Comparison of ENCODE assay signal across 20 mouse cellular contexts in genomic region chr14:11244546-11244945, GRCm38 (mm10).
"Had no signal": no experiment of that assay in that cellular context is flagged by ENCODE, and none has a peak within 500 bp of the region (broad histone marks: within the 10 kb centered on the region; RNA-seq: fewer than 3 reads in every experiment).

No protein-coding gene starts in this region.

- H3K9me3 ChIP-seq: limb, embryonic 10.5 days; limb, embryonic 13.5 days; liver, embryonic 12.5 days; liver, embryonic 15.5 days; lung, embryonic 15.5 days; midbrain, embryonic 10.5 days had no signal

- H3K4me2 ChIP-seq: limb, embryonic 13.5 days; liver, embryonic 12.5 days; liver, embryonic 15.5 days; lung, embryonic 15.5 days had no signal

- H3K27me3 ChIP-seq: limb, embryonic 13.5 days; liver, embryonic 12.5 days; liver, embryonic 15.5 days; lung, embryonic 15.5 days; megakaryocyte, embryonic 14.5 days had no signal

- H3K4me3 ChIP-seq: layer of hippocampus, adult 2 months; limb, embryonic 10.5 days; limb, embryonic 13.5 days; liver, embryonic 12.5 days; liver, embryonic 15.5 days; lung, embryonic 15.5 days; megakaryocyte, embryonic 14.5 days; midbrain, embryonic 10.5 days had no signal

- H3K36me3 ChIP-seq: limb, embryonic 10.5 days; limb, embryonic 13.5 days; liver, embryonic 12.5 days; liver, embryonic 15.5 days; lung, embryonic 15.5 days; midbrain, embryonic 10.5 days had no signal

- DNase-seq: kidney, adult 9 months; kidney, postnatal 25 days; liver; lung, adult 18-20 months; lung, postnatal 10 days; lung, postnatal 36 days; midbrain, embryonic 14.5 days; right cerebral cortex, adult 18-20 months; right cerebral cortex, postnatal 14 days; right cerebral cortex, postnatal 4 days; thymus, postnatal 25 days had no signal

- H3K27ac ChIP-seq: layer of hippocampus, adult 2 months; limb, embryonic 10.5 days; limb, embryonic 13.5 days; liver, embryonic 12.5 days; liver, embryonic 15.5 days; lung, embryonic 15.5 days; midbrain, embryonic 10.5 days; stomach, postnatal 0 days had no signal

- H3K4me1 ChIP-seq: limb, embryonic 10.5 days; limb, embryonic 13.5 days; liver, embryonic 12.5 days; liver, embryonic 15.5 days; lung, embryonic 15.5 days; megakaryocyte, embryonic 14.5 days; midbrain, embryonic 10.5 days had no signal

- ATAC-seq: liver, embryonic 12.5 days had no signal

- H3K9ac ChIP-seq: limb, embryonic 13.5 days; liver, embryonic 12.5 days; liver, embryonic 15.5 days; lung, embryonic 15.5 days had no signal
